Mouse (Mus musculus): ENCODE data around the gene 1190007I07Rik. TPM values are rescaled to one million over a fixed set of nuclear protein-coding genes. Genes with fewer than 3 reads are reported as not detected.

1190007I07Rik gene
- 10 to 100 TPM; 28.6 to 32.7 TPM for total RNA-seq (2021)
- long read RNA-seq, experiment 1, transcript 1190007I07Rik-203 (3 exons, 406 nt), result minor isoform, 6 of 44 reads
- long read RNA-seq, experiment 1, transcript 1190007I07Rik-201 (3 exons, 716 nt), result major isoform, 23 of 44 reads
- long read RNA-seq, experiment 1, transcript 1190007I07Rik-202 (2 exons, 586 nt), result minor isoform, 9 of 44 reads
- long read RNA-seq, experiment 1, partial matches to known transcripts, result 1 of 44 reads
- long read RNA-seq, experiment 1, other reads (novel, unspliced or antisense), result 4 of 44 reads
- long read RNA-seq, experiment 2, transcript 1190007I07Rik-202 (2 exons, 586 nt), result minor isoform, 5 of 73 reads
- long read RNA-seq, experiment 2, transcript 1190007I07Rik-203 (3 exons, 406 nt), result minor isoform, 13 of 73 reads
- long read RNA-seq, experiment 2, transcript 1190007I07Rik-201 (3 exons, 716 nt), result major isoform, 51 of 73 reads
- long read RNA-seq, experiment 2, partial matches to known transcripts, result 0 of 73 reads
- long read RNA-seq, experiment 2, other reads (novel, unspliced or antisense), result 3 of 73 reads

DNA sequence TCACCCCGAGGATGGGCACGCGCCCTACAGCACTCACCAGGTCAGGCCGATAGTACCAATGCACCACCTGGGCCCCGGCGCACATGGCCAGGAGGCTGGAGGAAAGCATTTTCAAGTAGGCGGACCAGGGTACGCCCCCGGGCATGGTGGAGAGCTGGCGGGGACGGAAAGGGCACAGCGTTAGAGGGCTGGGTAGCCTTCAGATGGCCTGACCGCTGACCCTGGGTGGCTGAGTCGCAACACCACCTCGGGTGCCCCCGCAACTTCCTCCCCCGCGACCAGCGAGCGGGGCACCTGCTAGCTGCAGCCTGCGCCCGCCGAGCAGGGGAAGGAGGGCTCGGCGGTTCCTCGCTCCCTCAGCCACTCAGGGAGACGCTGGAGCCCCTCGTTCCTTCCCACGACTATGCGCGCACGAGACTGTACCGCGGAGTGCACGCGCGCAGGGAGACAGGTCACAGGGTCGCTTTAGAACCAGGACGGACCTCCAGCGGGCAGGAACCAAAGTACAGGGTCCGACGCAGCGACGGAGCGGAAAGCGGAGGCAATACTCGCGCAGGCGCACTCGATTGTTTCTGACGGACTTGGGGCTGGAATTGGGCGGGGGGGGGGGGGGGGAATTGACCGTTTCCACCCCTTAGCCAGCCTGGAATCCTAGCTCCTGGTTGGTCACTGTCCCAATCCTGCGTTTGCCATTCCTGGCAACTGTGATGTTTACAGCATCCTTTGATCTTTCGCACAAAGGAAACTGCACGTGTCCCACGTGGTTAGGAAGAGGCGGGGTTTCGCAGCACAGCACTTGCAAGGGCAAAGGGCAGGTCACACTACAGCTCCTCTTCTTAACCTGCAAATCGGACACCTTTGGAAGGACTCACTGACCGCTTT lies at the start of gene 1190007I07Rik:
Gene 1190007I07Rik (minus strand): TSS at position 558 of the 882 bp plus-strand sequence.
- intact Hi-C loops (cut with DNase I), result no loop called here
- DNase-seq, result peak; percentile 81 to 89

DNA sequence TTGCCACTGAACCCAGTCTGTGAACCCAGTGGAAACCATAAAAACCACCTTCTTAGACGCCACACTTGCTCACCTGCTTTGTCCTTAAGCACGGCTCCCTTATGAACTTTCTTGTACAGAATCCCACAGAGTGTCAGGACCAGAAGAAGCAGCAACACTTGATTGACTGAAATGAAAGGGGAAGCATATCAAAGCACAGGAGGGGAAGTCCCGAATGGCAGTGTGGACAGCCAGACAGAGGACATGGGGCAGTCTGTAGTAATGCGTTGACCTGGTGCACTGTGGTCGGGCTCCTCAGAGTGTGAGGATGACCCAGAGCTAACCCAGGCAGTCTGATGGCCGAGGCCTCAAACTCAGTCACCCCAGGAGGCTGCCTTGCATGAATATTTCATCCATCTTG lies 47.2 kb upstream of the 1190007I07Rik start:
- intact Hi-C loops (cut with DNase I), result no loop called here
- no peak for DNase-seq

- intact Hi-C loops (cut with DNase I), result loop anchor here (2.0 kb wide), 1 partner anchor 234 kb away; no protein-coding TSS in a partner anchor
- DNase-seq, result peak; percentile 80 to 82
These were observed 43.6 kb upstream of the 1190007I07Rik start for GRCm38 (mm10) chr10:82666436-82667234.

DNA sequence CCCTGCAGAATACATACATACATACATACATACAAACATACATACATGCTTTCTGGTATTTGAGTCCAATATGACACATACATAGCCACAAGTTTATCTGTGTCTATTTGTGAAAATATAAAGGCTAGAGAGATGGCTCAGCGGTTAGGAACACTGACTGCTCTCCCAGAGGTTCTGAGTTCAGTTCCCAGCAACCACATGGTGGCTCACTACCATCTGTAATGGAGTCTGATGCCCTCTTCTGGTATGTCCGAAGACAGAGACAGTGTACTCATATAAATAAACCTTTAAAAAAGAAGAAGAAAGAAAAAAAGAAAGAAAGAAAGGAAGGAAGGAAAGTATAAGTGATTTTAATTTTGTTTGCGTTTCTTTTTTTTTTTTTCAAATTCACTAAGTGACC lies 42.9 kb upstream of the 1190007I07Rik start:
- intact Hi-C loops (cut with DNase I), result loop anchor here (2.0 kb wide), 2 partner anchors 33 to 235 kb away; no protein-coding TSS in a partner anchor
- DNase-seq, result no peak

DNA sequence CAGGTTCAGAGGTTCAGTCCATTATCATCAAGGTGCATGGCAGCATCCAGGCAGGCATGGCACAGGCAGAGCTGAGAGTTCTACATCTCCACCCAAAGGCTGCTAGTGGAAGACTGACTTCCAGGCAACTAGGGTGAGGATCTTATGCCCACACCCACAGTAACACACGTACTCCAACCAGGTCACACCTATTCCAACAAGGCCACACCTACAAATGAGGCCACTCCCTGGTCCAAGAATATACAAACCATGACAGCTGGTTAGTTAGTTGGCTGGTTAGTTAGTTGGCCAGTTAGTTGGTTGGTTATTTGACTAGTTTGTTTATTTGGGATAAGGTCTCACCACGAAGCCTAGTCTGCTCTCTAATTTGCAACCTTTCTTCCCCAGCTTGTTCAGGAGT lies 40.3 kb upstream of the 1190007I07Rik start:
- intact Hi-C loops (cut with DNase I), result no loop called here
- no peak for DNase-seq

DNA sequence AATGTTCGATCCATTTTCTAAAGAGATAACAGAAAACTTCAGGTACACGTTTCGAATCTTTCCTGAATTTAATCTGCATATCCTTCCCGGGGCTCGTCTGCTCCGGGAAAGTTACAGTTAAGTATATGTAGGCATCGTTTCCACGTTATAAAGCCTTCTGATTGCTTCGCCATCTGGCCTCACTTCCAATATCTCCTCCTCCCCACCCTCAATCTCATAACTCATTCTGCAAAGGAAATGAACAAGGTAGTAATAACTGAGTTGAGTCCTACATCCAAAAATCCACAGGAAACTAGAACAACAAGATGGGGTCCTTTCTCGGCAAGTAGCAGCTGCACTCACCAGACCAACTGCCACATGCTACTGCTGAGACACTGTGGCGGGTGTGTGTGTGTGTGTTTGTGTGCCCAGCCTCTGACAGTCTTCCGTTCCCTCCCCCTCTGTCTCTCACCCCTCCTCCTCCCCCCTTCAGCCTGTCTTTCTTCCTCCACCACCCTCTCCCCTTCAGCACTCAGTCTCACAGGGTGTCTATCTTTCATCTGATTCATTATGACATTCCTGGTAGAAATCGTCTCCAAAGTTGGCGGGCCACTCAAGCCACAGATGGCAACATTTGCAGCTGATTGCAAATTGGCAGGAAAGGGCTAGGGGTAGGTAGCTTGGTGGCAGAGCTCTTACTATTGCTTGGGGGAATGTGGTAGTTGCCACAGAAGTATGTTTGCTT lies 39.4 kb upstream of the 1190007I07Rik start:
- intact Hi-C loops (cut with DNase I), result no loop called here

GRCm38 (mm10) chr10:82661820-82662219 lies 38.8 kb upstream of the 1190007I07Rik start:
- intact Hi-C loops (cut with DNase I), result no loop called here
- no peak for DNase-seq

More for the DNA sequence above, 39.4 kb upstream of the 1190007I07Rik start:
- DNase-seq, result no peak

- DNase-seq, result no peak
- intact Hi-C loops (cut with DNase I), result no loop called here
These were observed 31.6 kb upstream of the 1190007I07Rik start for GRCm38 (mm10) chr10:82654581-82654980.

GRCm38 (mm10) chr10:82652625-82653024 lies 29.6 kb upstream of the 1190007I07Rik start:
- no peak for DNase-seq
- intact Hi-C loops (cut with DNase I), result no loop called here

GRCm38 (mm10) chr10:82651221-82651620 lies 28.2 kb upstream of the 1190007I07Rik start:
- DNase-seq, result no peak
- intact Hi-C loops (cut with DNase I), result no loop called here

DNA sequence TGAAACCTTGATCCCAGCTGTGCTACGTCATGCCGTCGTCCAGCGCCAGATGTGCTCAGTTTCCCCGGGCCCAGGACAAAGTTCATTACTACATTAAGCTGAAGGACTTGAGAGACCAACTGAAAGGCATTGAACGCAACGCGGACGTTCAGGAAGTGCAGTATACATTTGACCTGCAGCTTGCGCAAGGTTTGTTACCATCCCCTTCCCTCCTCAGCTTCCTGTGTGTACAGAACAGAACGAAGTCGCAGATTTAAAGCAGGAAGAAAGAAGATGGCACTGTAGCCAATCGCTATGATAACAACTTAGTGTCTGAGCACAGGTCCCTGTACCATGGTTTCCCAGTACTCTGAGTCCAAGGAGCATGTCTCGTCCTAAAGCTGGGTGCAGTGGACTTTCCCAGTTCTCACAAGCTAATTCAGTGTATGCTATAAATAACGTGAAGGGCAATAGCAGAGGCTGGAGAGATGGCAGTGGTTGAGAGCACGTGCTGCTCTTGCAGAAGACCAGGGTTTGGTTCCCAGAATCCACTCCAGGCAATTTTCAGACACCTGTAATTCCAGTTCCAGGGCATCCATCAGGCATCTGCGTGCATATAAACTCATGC lies 24.3 kb upstream of the 1190007I07Rik start:
- no peak for DNase-seq
- intact Hi-C loops (cut with DNase I), result no loop called here

DNA sequence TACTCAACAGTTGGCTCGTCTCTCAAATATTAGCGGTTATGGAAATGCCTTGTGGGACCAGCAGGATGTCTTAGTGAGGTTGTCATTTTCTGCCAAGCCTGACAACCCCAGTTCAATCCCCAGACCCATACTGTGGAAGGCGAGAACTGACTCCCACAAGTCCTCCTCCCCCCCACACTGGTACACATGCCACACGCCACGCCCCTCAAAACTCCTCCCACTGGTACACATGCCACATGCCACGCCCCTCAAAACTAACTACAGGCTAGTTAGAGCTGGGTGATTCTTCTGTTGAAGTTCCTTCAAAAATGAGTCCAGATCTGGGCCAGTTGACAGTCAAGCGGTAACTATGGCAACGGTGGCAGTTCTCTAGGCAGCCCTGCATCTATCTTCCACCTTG lies 23.1 kb upstream of the 1190007I07Rik start:
- no peak for DNase-seq
- intact Hi-C loops (cut with DNase I), result no loop called here

DNA sequence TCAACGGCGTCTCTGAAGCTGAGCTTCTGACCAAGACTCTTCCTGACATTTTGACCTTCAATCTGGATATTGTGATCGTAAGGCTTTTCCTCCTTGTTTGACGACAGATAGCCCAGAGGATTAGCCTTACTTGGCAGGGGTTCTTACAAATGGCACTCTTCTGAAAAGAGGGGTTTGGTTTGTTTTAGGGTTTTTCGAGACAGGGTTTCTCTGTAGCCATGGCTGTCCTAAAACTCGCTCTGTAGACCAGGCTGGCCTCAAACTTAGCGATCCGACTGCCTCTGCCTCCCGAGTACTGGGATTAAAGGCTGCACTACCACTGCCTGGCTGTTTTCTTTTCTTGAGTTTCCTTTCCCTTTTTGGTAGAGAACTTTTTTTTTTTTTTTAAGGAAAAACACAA lies 18.5 kb upstream of the 1190007I07Rik start:
- DNase-seq, result no peak
- intact Hi-C loops (cut with DNase I), result no loop called here

GRCm38 (mm10) chr10:82639032-82639698 lies 16.1 kb upstream of the 1190007I07Rik start:
- intact Hi-C loops (cut with DNase I), result no loop called here
- no peak for DNase-seq

GRCm38 (mm10) chr10:82636321-82636720 lies 13.3 kb upstream of the 1190007I07Rik start:
- DNase-seq, result no peak
- intact Hi-C loops (cut with DNase I), result no loop called here

DNA sequence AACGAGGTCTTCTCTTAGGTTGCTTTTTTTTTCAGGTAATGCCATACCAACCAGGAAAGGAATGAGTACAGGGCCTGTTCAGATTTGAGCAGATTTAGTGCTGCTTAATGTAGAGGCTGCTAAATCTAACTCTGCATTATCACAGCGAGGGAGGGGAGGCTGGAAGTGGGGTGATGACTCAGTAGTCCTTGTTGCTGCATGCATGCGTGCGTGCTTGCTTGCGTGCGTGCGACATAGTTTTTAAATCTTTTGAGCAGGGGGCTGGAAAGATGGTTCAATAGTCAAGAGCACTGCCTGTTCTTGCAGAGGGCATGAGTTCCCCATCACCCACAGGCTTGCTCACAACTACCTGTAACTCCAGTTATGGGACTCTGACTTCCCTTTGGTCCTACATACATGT lies 11.3 kb upstream of the 1190007I07Rik start:
- DNase-seq, result no peak
- intact Hi-C loops (cut with DNase I), result no loop called here

GRCm38 (mm10) chr10:82632496-82633280 lies 9.7 kb upstream of the 1190007I07Rik start:
- intact Hi-C loops (cut with DNase I), result no loop called here
- no peak for DNase-seq

GRCm38 (mm10) chr10:82631133-82631532 lies 8.1 kb upstream of the 1190007I07Rik start:
- intact Hi-C loops (cut with DNase I), result no loop called here
- no peak for DNase-seq

Data from gastrocnemius, postnatal 36 days (tissue).